Mouse (Mus musculus) liver, embryonic 16.5 days (tissue): ENCODE data around the gene Gm17651. TPM values are rescaled to one million over a fixed set of nuclear protein-coding genes. Genes with fewer than 3 reads are reported as not detected.

ENCODE experiments used
- ATAC-seq: fragments of 200-750 bp; cut with Nextera tagmentation; 2 replicates; pipeline ENCODE4 v1.8.0; 2017; ENCODE audit warnings: low read depth, mild to moderate bottlenecking, moderate number of reproducible peaks, moderate library complexity
- H3K27ac ChIP-seq: fragments of 300-500 bp; sonication (generic); 2 replicates; pipeline ENCODE4 v1.5.1; 2014; ENCODE audit warnings: mild to moderate bottlenecking, low read length
- H3K27me3 ChIP-seq: fragments of 300-500 bp; sonication (generic); 2 replicates; pipeline ENCODE4 v1.6.1; 2014; ENCODE audit warnings: low read depth, low read length, mixed read lengths; ENCODE audit not compliant: control insufficient read depth, insufficient read depth
- H3K36me3 ChIP-seq: fragments of 300-500 bp; sonication (generic); 2 replicates; pipeline ENCODE4 v1.6.1; 2014; ENCODE audit warnings: mild to moderate bottlenecking; ENCODE audit not compliant: control insufficient read depth, insufficient read depth
- H3K4me1 ChIP-seq: fragments of 300-500 bp; sonication (generic); 2 replicates; pipeline ENCODE4 v1.6.1; 2014; ENCODE audit warnings: low read depth, low read length, mixed read lengths; ENCODE audit not compliant: control insufficient read depth
- H3K4me2 ChIP-seq: fragments of 300-500 bp; sonication (generic); 2 replicates; pipeline ENCODE4 v1.6.1; 2014; ENCODE audit warnings: low read depth, low read length, mixed read lengths
- H3K4me3 ChIP-seq: fragments of 300-500 bp; sonication (generic); 2 replicates; pipeline ENCODE4 v1.5.1; 2014; ENCODE audit warnings: low read depth, mild to moderate bottlenecking, low read length
- H3K9ac ChIP-seq: fragments of 300-500 bp; sonication (generic); 2 replicates; pipeline ENCODE4 v1.6.1; 2014; ENCODE audit warnings: low read depth, low read length
- H3K9me3 ChIP-seq: fragments of 300-500 bp; sonication (generic); replicated peaks from 2 replicates; pipeline ENCODE4 v1.6.1; 2016; ENCODE audit warnings: low read length; ENCODE audit not compliant: control insufficient read depth
- WGBS: fragments of 180-500 bp; shearing (Covaris S2); extraction: QIAGEN DNeasy Blood & Tissue Kit; methylation state at CpG from one replicate; pipeline ENCODE4 v1.1.7; 2014; ENCODE audit not compliant: insufficient replicate concordance; 5-methylcytosine and 5-hydroxymethylcytosine counted together
- polyA plus RNA-seq: library from polyadenylated mRNA; unstranded; fragments of >200 nt; fragmentation: Nextera tagmentation; extraction: Ambion mirVana; gene quantifications from 2 replicates; pipeline ENCODE4 v1.2.1, GENCODE M21; 2015

Gm17651 gene
- polyA plus RNA-seq, 1 experiment from 2014 or later: not detected

- no peak for ATAC-seq
- Histone ChIP-seq H3K4me2 (no peak overlapping the region), H3K27me3 (no peaks in the 10 kb centered on the region), H3K4me1 (no peaks in the 10 kb centered on the region), H3K9ac (no peak overlapping the region), H3K36me3 (no peaks in the 10 kb centered on the region; the same call in 1 of the 2 replicates), H3K4me3 (no peak overlapping the region), H3K9me3 (no peaks in the 10 kb centered on the region), H3K27ac (no peak overlapping the region)
- 53% methylated on average over 3 of the region's 3 CpGs for WGBS
These were observed 25.5 kb downstream of the Gm17651 start for GRCm38 (mm10) chr3:97649022-97649421.

- H3K27me3 ChIP-seq: no peaks in the 10 kb centered on the region
- H3K9me3 ChIP-seq: no peaks in the 10 kb centered on the region
- H3K4me3 ChIP-seq: no peak overlapping the region
- WGBS: 27% methylated on average over 1 of the region's 1 CpGs
- H3K4me1 ChIP-seq: no peaks in the 10 kb centered on the region
- no peak overlapping the region for H3K9ac ChIP-seq
- no peaks in the 10 kb centered on the region; the same call in 1 of the 2 replicates for H3K36me3 ChIP-seq
- H3K4me2 ChIP-seq: no peak overlapping the region
- no peak for ATAC-seq
- no peak overlapping the region for H3K27ac ChIP-seq
These were observed 26.0 kb downstream of the Gm17651 start for GRCm38 (mm10) chr3:97648518-97648917.

GRCm38 (mm10) chr3:97642001-97642400 is 32.5 kb downstream of the Gm17651 start:
- Histone ChIP-seq H3K27ac (no peak overlapping the region), H3K4me2 (no peak overlapping the region), H3K4me1 (no peaks in the 10 kb centered on the region), H3K9me3 (no peaks in the 10 kb centered on the region), H3K4me3 (no peak overlapping the region), H3K36me3 (no peaks in the 10 kb centered on the region; the same call in 1 of the 2 replicates), H3K27me3 (no peaks in the 10 kb centered on the region), H3K9ac (no peak overlapping the region)
- 70% methylated on average over 9 of the region's 9 CpGs for WGBS
- no peak for ATAC-seq

- 69% methylated on average over 4 of the region's 4 CpGs for WGBS
- Histone ChIP-seq H3K4me1 (no peaks in the 10 kb centered on the region), H3K4me2 (no peak overlapping the region), H3K4me3 (no peak overlapping the region), H3K9me3 (no peaks in the 10 kb centered on the region), H3K27ac (no peak overlapping the region), H3K27me3 (no peaks in the 10 kb centered on the region), H3K36me3 (no peaks in the 10 kb centered on the region; the same call in 1 of the 2 replicates), H3K9ac (no peak overlapping the region)
- ATAC-seq: no peak
These were observed 33.1 kb downstream of the Gm17651 start for GRCm38 (mm10) chr3:97641396-97641795.

GRCm38 (mm10) chr3:97634288-97634761 is 40.2 kb downstream of the Gm17651 start:
- H3K9ac ChIP-seq: no peak overlapping the region
- no peaks in the 10 kb centered on the region for H3K27me3 ChIP-seq
- WGBS: 44% methylated on average over 3 of the region's 3 CpGs
- no peaks in the 10 kb centered on the region for H3K9me3 ChIP-seq
- no peak overlapping the region for H3K4me3 ChIP-seq
- no peak overlapping the region; the same call in 1 of the 2 replicates for H3K27ac ChIP-seq
- no peak for ATAC-seq
- no peaks in the 10 kb centered on the region for H3K36me3 ChIP-seq
- H3K4me2 ChIP-seq: no peak overlapping the region
- H3K4me1 ChIP-seq: peaks cover 2% of the 10 kb centered on the region

- 54% methylated on average over 4 of the region's 4 CpGs for WGBS
- no peaks in the 10 kb centered on the region for H3K9me3 ChIP-seq
- H3K27ac ChIP-seq: no peak overlapping the region
- no peak for ATAC-seq
- no peak overlapping the region for H3K4me2 ChIP-seq
- H3K4me3 ChIP-seq: no peak overlapping the region
- H3K9ac ChIP-seq: no peak overlapping the region
- H3K27me3 ChIP-seq: no peaks in the 10 kb centered on the region
- no peaks in the 10 kb centered on the region for H3K36me3 ChIP-seq
- H3K4me1 ChIP-seq: peaks cover 8% of the 10 kb centered on the region
These were observed 41.0 kb downstream of the Gm17651 start for GRCm38 (mm10) chr3:97633456-97633855.

- WGBS: 71% methylated on average over 8 of the region's 8 CpGs
- H3K36me3 ChIP-seq: no peaks in the 10 kb centered on the region
- H3K4me1 ChIP-seq: peaks cover 11% of the 10 kb centered on the region
- no peaks in the 10 kb centered on the region for H3K27me3 ChIP-seq
- H3K9me3 ChIP-seq: no peaks in the 10 kb centered on the region
- H3K4me3 ChIP-seq: no peak overlapping the region
- no peak for ATAC-seq
- H3K4me2 ChIP-seq: no peak overlapping the region
- H3K9ac ChIP-seq: no peak overlapping the region
- H3K27ac ChIP-seq: no peak overlapping the region
These were observed 43.1 kb downstream of the Gm17651 start for GRCm38 (mm10) chr3:97631258-97631860.

- no peaks in the 10 kb centered on the region for H3K27me3 ChIP-seq
- H3K9me3 ChIP-seq: no peaks in the 10 kb centered on the region
- ATAC-seq: no peak
- no peaks in the 10 kb centered on the region for H3K36me3 ChIP-seq
- H3K4me1 ChIP-seq: peaks cover 11% of the 10 kb centered on the region
- peak overlapping the region; percentile 18; the same call in 1 of the 2 replicates for H3K27ac ChIP-seq
- 74% methylated on average over 4 of the region's 4 CpGs for WGBS
- no peak overlapping the region for H3K4me2 ChIP-seq
- H3K9ac ChIP-seq: no peak overlapping the region
- no peak overlapping the region for H3K4me3 ChIP-seq
These were observed 43.7 kb downstream of the Gm17651 start for GRCm38 (mm10) chr3:97630746-97631145.

GRCm38 (mm10) chr3:97629941-97630340 is 44.6 kb downstream of the Gm17651 start:
- Histone ChIP-seq H3K27ac (peak overlapping the region; percentile 9; the same call in 1 of the 2 replicates), H3K36me3 (no peaks in the 10 kb centered on the region), H3K4me1 (peaks cover 11% of the 10 kb centered on the region), H3K9me3 (no peaks in the 10 kb centered on the region), H3K9ac (no peak overlapping the region), H3K27me3 (no peaks in the 10 kb centered on the region), H3K4me3 (0 out of 2 replicates have a peak overlapping the region, but pooled peaks have one; percentile 17), H3K4me2 (peak overlapping the region; percentile 71; the same call in 1 of the 2 replicates)
- WGBS: 56% methylated on average over 4 of the region's 4 CpGs
- no peak for ATAC-seq
